Mouse (Mus musculus) stomach, postnatal 0 days (tissue): ENCODE measurements around the gene Ergic2. TPM values are rescaled to one million over a fixed set of nuclear protein-coding genes. Genes with fewer than 3 reads are reported as not detected.
"Not testable (repeated sequence)": the region's sequence is repeated elsewhere in the genome, so short reads cannot be mapped to it uniquely, and the experiment has no call there.

ENCODE experiments used
- ATAC-seq: fragments of 200-750 bp; cut with Nextera tagmentation; 2 replicates; pipeline ENCODE4 v1.8.0; 2017; ENCODE audit not compliant: low FRiP score, low TSS enrichment
- DNase-seq: peaks from one replicate; pipeline ENCODE4 v3.0.0-alpha.2; 2016; ENCODE audit warnings: low spot score
- H3K27ac ChIP-seq: fragments of 300-500 bp; sonication (generic); replicated peaks from 2 replicates; pipeline ENCODE4 v1.5.1; 2014; ENCODE audit warnings: mild to moderate bottlenecking, control low read depth
- H3K27me3 ChIP-seq: fragments of 300-500 bp; sonication (generic); 2 replicates; pipeline ENCODE4 v1.6.1; 2014; ENCODE audit warnings: low read length; ENCODE audit not compliant: control insufficient read depth, insufficient read depth
- H3K36me3 ChIP-seq: fragments of 300-500 bp; sonication (generic); 2 replicates; pipeline ENCODE4 v1.6.1; 2014; ENCODE audit warnings: low read length, mixed read lengths; ENCODE audit not compliant: control insufficient read depth, insufficient read depth
- H3K4me1 ChIP-seq: fragments of 300-500 bp; sonication (generic); replicated peaks from 2 replicates; pipeline ENCODE4 v1.6.1; 2014; ENCODE audit warnings: antibody characterized with exemption; ENCODE audit not compliant: control insufficient read depth, insufficient read depth
- H3K4me2 ChIP-seq: fragments of 300-500 bp; sonication (generic); replicated peaks from 2 replicates; pipeline ENCODE4 v1.6.1; 2014; ENCODE audit warnings: low read depth, mild to moderate bottlenecking, control low read depth, moderate library complexity
- H3K4me3 ChIP-seq: fragments of 300-500 bp; sonication (generic); 2 replicates; pipeline ENCODE4 v1.5.1; 2014; ENCODE audit warnings: low read depth, low read length, control low read depth
- H3K9ac ChIP-seq: fragments of 300-500 bp; sonication (generic); 2 replicates; pipeline ENCODE4 v1.6.1; 2014; ENCODE audit warnings: mild to moderate bottlenecking, low read length, control low read depth, mixed read lengths
- H3K9me3 ChIP-seq: fragments of 300-500 bp; sonication (generic); 2 replicates; pipeline ENCODE4 v1.6.1; 2016; ENCODE audit warnings: low read length; ENCODE audit not compliant: control insufficient read depth
- CTCF ChIP-seq: IDR thresholded peaks from 2 replicates; pipeline ENCODE4 v1.5.1; 2016; ENCODE audit warnings: antibody characterized with exemption, low read depth, mild to moderate bottlenecking, moderate library complexity
- EP300 ChIP-seq: optimal IDR thresholded peaks from 2 replicates; pipeline ENCODE3; 2016; ENCODE audit warnings: antibody characterized with exemption
- WGBS: fragments of 180-500 bp; shearing (Covaris S2); extraction: QIAGEN DNeasy Blood & Tissue Kit; methylation state at CpG from one replicate; pipeline ENCODE4 v1.1.7; 2014; 5-methylcytosine and 5-hydroxymethylcytosine counted together
- polyA plus RNA-seq: library from polyadenylated mRNA; unstranded; fragments of >200 nt; fragmentation: Nextera tagmentation; extraction: Ambion mirVana; gene quantifications from 2 replicates; pipeline ENCODE4 v1.2.1, GENCODE M21; 2015

Ergic2 gene
- polyA plus RNA-seq, 1 experiment from 2014 or later = 148 TPM

GRCm38 (mm10) chr6:148199729-148200128 lies 12.4 kb downstream of the Ergic2 start:
- 52% methylated on average over 3 of the region's 3 CpGs for WGBS
- H3K36me3 ChIP-seq = peaks cover 9% of the 10 kb centered on the region
- H3K27ac ChIP-seq = peak overlapping the region; percentile 58

GRCm38 (mm10) chr6:148199177-148199576 lies 13.0 kb downstream of the Ergic2 start:
- peaks cover 11% of the 10 kb centered on the region for H3K36me3 ChIP-seq
- 58% methylated on average over 2 of the region's 2 CpGs for WGBS
- peak; percentile 87 for ATAC-seq

More at GRCm38 (mm10) chr6:148199729-148200128, 12.4 kb downstream of the Ergic2 start:
- H3K4me1 ChIP-seq = no peaks in the 10 kb centered on the region
- peak; percentile 19 for DNase-seq
- H3K4me2 ChIP-seq = no peak overlapping the region
- H3K4me3 ChIP-seq = no peak overlapping the region
- H3K9ac ChIP-seq = no peak overlapping the region
- H3K27me3 ChIP-seq = no peaks in the 10 kb centered on the region
- H3K9me3 ChIP-seq = no peaks in the 10 kb centered on the region
- TF ChIP-seq CTCF = no peak
- TF ChIP-seq EP300 = no peak
- ATAC-seq = peak; percentile 57; the same call in 1 of the 2 replicates

DNA sequence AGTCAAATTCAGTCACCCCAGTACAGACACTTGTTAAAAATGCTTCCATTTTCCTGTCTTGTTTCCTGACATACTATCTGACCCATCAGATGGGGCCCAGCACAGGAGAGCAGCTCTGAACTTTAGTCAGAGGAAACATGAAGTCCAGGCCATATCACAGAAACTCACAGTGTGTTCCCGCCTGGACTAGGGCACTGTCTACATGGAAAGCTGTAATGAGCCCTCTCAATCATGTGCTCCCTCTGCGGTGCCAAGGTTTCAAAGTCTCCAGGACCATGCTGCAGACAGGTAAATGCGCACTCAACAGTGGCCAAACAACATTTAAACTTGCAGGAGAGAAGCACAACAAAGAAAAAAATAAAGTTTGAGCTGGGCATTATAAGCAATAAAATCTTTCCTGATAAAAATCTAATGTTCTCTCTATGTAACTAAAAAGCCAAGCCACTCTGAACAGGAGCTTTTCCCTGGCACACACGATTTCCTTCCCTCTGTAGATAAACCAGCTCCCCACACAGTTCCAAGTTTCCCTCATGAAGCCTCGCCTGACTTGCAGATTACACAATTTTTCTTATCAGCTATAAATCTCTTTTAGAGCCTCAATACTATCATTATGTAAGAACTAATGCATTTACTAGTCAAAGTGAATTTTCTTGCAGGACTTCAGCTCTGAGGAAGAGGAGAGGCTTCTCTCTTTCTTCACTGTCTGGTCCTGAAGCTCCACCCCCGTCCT lies 18.0 kb downstream of the Ergic2 start:
- no peaks in the 10 kb centered on the region for H3K27me3 ChIP-seq
- no peak for TF ChIP-seq CTCF
- TF ChIP-seq EP300 = no peak
- DNase-seq (no peak), ATAC-seq (no peak)
- H3K36me3 ChIP-seq = 0 out of 2 replicates have a peak, but pooled peaks cover 9% of the 10 kb centered on the region
- no peak overlapping the region for H3K4me3 ChIP-seq
- WGBS = 71% methylated on average over 6 of the region's 6 CpGs
- no peak overlapping the region for H3K9ac ChIP-seq
- no peaks in the 10 kb centered on the region for H3K9me3 ChIP-seq
- no peak overlapping the region for H3K27ac ChIP-seq
- H3K4me2 ChIP-seq = no peak overlapping the region
- H3K4me1 ChIP-seq = no peaks in the 10 kb centered on the region

More at GRCm38 (mm10) chr6:148199177-148199576, 13.0 kb downstream of the Ergic2 start:
- no peaks in the 10 kb centered on the region for H3K9me3 ChIP-seq
- no peak for TF ChIP-seq EP300
- no peak for TF ChIP-seq CTCF
- no peaks in the 10 kb centered on the region for H3K27me3 ChIP-seq
- no peak overlapping the region for H3K4me2 ChIP-seq
- no peak overlapping the region for H3K4me3 ChIP-seq
- no peaks in the 10 kb centered on the region for H3K4me1 ChIP-seq
- no peak overlapping the region for H3K9ac ChIP-seq
- no peak overlapping the region for H3K27ac ChIP-seq
- peak; percentile 50 for DNase-seq

- Histone ChIP-seq H3K4me2 (no peak overlapping the region), H3K9me3 (no peaks in the 10 kb centered on the region), H3K4me1 (no peaks in the 10 kb centered on the region), H3K27ac (no peak overlapping the region), H3K9ac (no peak overlapping the region), H3K27me3 (no peaks in the 10 kb centered on the region), H3K36me3 (peaks cover 27% of the 10 kb centered on the region), H3K4me3 (no peak overlapping the region)
- ATAC-seq (no peak), DNase-seq (no peak)
- TF ChIP-seq EP300 = no peak
- no peak for TF ChIP-seq CTCF
- 83% methylated on average over 1 of the region's 1 CpGs for WGBS
Measured at GRCm38 (mm10) chr6:148185694-148186093, 26.5 kb downstream of the Ergic2 start.

- H3K9ac ChIP-seq = no peak overlapping the region
- no peak for ATAC-seq
- no peaks in the 10 kb centered on the region for H3K27me3 ChIP-seq
- no peaks in the 10 kb centered on the region for H3K4me1 ChIP-seq
- H3K36me3 ChIP-seq = no peaks in the 10 kb centered on the region
- no peak overlapping the region for H3K4me3 ChIP-seq
- H3K4me2 ChIP-seq = no peak overlapping the region
- no peak overlapping the region for H3K27ac ChIP-seq
- H3K9me3 ChIP-seq = no peaks in the 10 kb centered on the region
- WGBS = 49% methylated on average over 3 of the region's 3 CpGs
- DNase-seq = no peak
- TF ChIP-seq EP300 = no peak
- no peak for TF ChIP-seq CTCF
Measured at GRCm38 (mm10) chr6:148172904-148173303, 39.3 kb downstream of the Ergic2 start.

DNA sequence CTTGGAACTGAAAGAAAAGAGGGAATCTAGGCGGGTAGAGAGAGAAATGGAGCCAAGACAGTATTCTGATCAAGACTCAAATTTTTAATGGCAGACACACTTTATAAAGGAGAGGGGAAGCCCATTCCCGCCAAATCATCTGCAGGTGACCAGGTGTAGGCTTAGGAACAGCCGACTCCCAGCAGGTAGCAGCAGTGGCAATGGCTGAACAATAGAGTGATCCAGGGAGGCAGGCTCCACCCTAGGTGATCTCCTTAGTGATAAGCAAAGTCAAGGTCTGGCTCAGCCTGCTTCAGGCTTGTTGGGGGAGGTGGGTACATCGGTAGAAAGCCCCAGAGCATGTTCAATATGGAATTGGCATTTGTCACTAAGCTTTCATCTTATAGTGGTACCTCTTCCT lies 59.9 kb downstream of the Ergic2 start:
- H3K9ac ChIP-seq, H3K4me3 ChIP-seq, H3K4me2 ChIP-seq, H3K9me3 ChIP-seq, DNase-seq, H3K4me1 ChIP-seq, H3K27me3 ChIP-seq, ATAC-seq, H3K36me3 ChIP-seq, H3K27ac ChIP-seq: not testable (repeated sequence)
- WGBS = 47% methylated on average over 4 of the region's 4 CpGs
